Mouse (Mus musculus) midbrain, embryonic 10.5 days (tissue): ENCODE data around the gene Osbpl10. TPM values are rescaled to one million over a fixed set of nuclear protein-coding genes. Genes with fewer than 3 reads are reported as not detected.

Experiments used
- DNase-seq: peaks from one replicate; pipeline ENCODE4 v3.0.0-alpha.2; 2017; ENCODE audit warnings: low spot score
- H3K27ac ChIP-seq: fragments of 300-500 bp; sonication (generic); replicated peaks from 2 replicates; pipeline ENCODE4 v1.5.1; 2016; ENCODE audit warnings: mild to moderate bottlenecking
- H3K27me3 ChIP-seq: fragments of 300-500 bp; sonication (generic); 2 replicates; pipeline ENCODE4 v1.6.1; 2016; ENCODE audit warnings: low read depth, mild to moderate bottlenecking; ENCODE audit not compliant: poor library complexity, severe bottlenecking
- H3K36me3 ChIP-seq: fragments of 300-500 bp; sonication (generic); 2 replicates; pipeline ENCODE4 v1.6.1; 2016; ENCODE audit warnings: mild to moderate bottlenecking, moderate library complexity
- H3K4me1 ChIP-seq: fragments of 300-500 bp; sonication (generic); 2 replicates; pipeline ENCODE4 v1.6.1; 2016
- H3K4me3 ChIP-seq: fragments of 300-500 bp; sonication (generic); 2 replicates; pipeline ENCODE4 v1.5.1; 2016; ENCODE audit warnings: mild to moderate bottlenecking, moderate library complexity
- H3K9me3 ChIP-seq: fragments of 300-500 bp; sonication (generic); replicated peaks from 2 replicates; pipeline ENCODE4 v1.6.1; 2016; ENCODE audit warnings: mild to moderate bottlenecking
- WGBS: fragments of 180-500 bp; shearing (Covaris S2); methylation state at CpG from one replicate; pipeline ENCODE4 v1.1.7; 2016; 5-methylcytosine and 5-hydroxymethylcytosine counted together
- polyA plus RNA-seq: library from polyadenylated mRNA; unstranded; fragments of >200 nt; fragmentation: Nextera tagmentation; extraction: Ambion mirVana; gene quantifications from 2 replicates; pipeline ENCODE4 v1.2.1, GENCODE M21; 2016

Osbpl10 gene
- polyA plus RNA-seq, 1 experiment from 2014 or later: 1.5 TPM

DNA sequence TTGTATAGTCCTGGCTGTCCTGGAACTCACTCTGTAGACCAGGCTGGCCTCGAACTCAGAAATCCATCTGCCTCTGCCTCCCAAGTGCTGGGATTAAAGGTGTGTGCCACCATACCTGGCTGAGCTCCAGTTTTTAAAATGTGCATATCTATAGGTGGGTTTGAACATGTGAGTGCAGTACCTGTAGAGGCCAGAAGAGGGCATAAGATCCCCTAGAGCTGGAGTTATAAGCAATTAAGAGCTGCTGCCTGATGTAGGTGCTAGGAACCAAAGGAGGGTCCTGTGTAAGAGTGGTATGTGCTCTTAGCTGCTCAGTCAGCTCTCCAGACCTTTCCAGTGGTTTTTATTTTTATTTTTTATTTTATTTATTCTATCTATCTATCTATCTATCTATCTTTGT lies 86.5 kb downstream of the Osbpl10 start:
- 85% methylated on average over 1 of the region's 1 CpGs for WGBS
- no peak for DNase-seq
- Histone ChIP-seq H3K4me3 (no peak overlapping the region), H3K27me3 (no peaks in the 10 kb centered on the region), H3K4me1 (no peaks in the 10 kb centered on the region), H3K27ac (no peak overlapping the region), H3K9me3 (peaks cover 4% of the 10 kb centered on the region), H3K36me3 (peaks cover 13% of the 10 kb centered on the region; the same call in 1 of the 2 replicates)

DNA sequence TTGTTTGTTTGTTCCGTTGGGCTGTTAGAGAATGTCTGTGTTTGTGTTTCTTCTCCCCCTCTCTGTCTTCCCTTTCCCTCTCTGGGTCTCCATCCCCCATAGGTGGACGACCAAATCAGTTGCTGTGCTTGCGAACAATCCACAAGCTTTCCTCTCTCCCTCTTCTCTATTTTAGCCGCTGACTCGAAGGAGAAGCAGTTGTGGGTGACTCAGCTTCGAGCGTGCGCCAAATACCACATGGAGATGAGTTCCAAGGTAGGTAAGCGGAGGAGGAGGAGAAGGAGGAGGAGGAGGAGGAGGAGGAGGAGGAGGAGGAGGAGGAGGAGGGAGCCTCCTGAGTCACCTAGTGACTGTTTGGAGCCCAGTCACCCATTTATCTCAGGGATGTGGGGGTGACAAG lies 88.7 kb downstream of the Osbpl10 start:
- DNase-seq: no peak
- 83% methylated on average over 8 of the region's 9 CpGs for WGBS
- H3K4me1 ChIP-seq: no peaks in the 10 kb centered on the region
- peaks cover 4% of the 10 kb centered on the region for H3K9me3 ChIP-seq
- no peaks in the 10 kb centered on the region for H3K27me3 ChIP-seq
- no peak overlapping the region for H3K4me3 ChIP-seq
- 0 out of 2 replicates have a peak overlapping the region, but pooled peaks have one; percentile 9 for H3K27ac ChIP-seq
- H3K36me3 ChIP-seq: peaks cover 13% of the 10 kb centered on the region; the same call in 1 of the 2 replicates

DNA sequence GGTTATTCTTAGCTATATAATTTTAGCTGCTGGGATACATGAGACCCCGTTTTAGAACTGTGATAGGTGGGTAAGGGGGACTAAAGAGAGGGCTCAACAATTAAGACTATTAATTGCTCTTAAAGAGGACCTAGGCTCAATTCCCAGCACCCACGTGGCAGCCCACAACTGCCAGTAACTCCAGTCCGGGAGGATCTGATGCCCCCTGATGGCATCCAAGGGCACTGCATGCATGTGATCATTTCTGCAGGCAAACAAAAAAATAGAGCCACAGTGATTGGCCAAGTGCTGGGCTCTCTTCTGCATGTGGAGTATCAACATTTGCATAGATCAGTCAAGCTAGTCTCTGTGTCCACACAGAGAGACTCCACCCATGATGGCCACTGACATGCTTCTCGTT lies 96.8 kb downstream of the Osbpl10 start:
- 89% methylated on average over 4 of the region's 4 CpGs for WGBS
- no peaks in the 10 kb centered on the region for H3K27me3 ChIP-seq
- no peak overlapping the region for H3K27ac ChIP-seq
- no peaks in the 10 kb centered on the region for H3K4me1 ChIP-seq
- H3K36me3 ChIP-seq: no peaks in the 10 kb centered on the region; the same call in 1 of the 2 replicates
- DNase-seq: no peak
- H3K4me3 ChIP-seq: no peak overlapping the region
- H3K9me3 ChIP-seq: peaks cover 12% of the 10 kb centered on the region

DNA sequence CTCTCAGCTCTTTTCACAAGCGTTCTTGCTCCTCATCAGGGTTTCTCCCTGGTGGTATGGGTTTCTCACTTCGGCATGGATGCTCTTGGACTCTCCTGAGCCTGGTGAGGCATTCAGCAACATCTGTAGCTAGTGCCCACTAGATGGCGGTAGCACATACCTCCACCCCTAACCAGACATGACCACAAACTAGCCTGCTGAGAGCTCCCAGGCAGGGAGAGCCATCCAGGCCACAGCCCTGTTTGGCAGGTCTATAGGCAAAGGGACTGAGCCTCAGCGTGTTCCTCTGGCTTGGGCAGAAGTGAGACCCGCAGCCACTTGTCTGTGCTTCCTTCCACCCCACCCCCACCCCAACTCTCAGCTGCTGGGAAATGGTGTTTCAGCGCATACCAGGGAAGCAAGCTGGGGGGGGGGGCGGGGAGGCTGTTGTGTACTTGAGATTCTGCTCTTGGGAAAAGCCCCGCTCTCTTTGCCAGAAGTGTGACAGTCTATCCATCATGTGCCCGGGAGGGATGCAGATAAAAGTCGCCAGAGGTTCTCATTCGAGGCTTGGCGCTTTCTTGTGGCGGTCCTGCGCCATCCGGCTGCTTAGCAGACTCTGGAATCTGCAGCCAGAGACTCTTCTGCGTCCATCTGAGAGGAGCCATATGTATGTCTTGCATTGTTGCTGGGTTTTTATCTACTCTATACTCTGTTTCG lies 110.1 kb downstream of the Osbpl10 start:
- Histone ChIP-seq H3K4me1 (peaks cover 7% of the 10 kb centered on the region), H3K9me3 (peaks cover 12% of the 10 kb centered on the region; the same call in 1 of the 2 replicates), H3K36me3 (peaks cover 3% of the 10 kb centered on the region; the same call in 1 of the 2 replicates), H3K27ac (no peak overlapping the region; the same call in 1 of the 2 replicates), H3K4me3 (no peak overlapping the region), H3K27me3 (no peaks in the 10 kb centered on the region)
- 57% methylated on average over 17 of the region's 17 CpGs for WGBS
- peak; percentile 75 for DNase-seq

DNA sequence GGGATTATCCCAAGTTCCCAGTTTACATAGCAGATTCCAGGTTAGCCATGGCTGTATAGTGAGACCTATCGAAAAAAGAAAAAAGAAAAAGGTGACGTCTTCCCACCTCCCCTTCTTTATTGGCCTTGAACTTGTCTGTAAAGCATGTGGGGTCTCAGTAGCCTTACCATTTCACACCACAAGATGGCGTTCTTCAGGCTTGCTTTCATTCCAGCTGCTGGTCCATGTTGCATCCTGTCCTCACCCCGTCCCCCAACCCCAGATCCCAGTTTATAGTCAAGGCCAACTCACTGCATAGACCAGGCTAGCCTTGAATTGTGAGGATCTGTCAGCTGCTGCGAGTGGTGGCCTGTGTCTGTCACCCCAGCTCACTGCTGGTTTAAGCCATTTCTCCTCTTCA lies 111.3 kb downstream of the Osbpl10 start:
- Histone ChIP-seq H3K27ac (no peak overlapping the region), H3K4me1 (peaks cover 7% of the 10 kb centered on the region), H3K27me3 (no peaks in the 10 kb centered on the region), H3K9me3 (peaks cover 12% of the 10 kb centered on the region; the same call in 1 of the 2 replicates), H3K36me3 (peaks cover 3% of the 10 kb centered on the region; the same call in 1 of the 2 replicates), H3K4me3 (no peak overlapping the region)
- WGBS: 80% methylated on average over 5 of the region's 5 CpGs
- no peak for DNase-seq

DNA sequence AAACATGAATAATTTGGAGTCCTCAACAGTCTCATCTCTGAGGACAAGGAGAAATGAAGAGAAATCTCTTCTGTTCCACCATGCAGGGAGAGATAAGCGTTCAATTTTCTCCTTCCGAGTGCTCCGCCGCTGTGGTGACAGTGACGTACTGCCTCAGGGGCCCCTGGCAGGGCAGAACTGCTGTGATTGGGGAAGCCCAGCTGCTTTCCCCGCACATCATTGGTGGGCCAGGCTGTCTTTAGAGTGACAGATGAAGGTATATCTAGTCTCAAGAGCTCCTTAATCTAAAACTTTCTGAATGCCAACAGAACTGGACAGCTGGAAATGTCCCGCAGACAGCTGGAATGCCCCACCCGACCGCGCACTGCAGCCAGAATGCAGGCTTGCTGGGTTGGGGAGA lies 118.1 kb downstream of the Osbpl10 start:
- H3K27ac ChIP-seq: no peak overlapping the region
- no peak overlapping the region for H3K4me3 ChIP-seq
- no peaks in the 10 kb centered on the region for H3K4me1 ChIP-seq
- DNase-seq: no peak
- H3K27me3 ChIP-seq: no peaks in the 10 kb centered on the region
- peaks cover 6% of the 10 kb centered on the region; the same call in 1 of the 2 replicates for H3K9me3 ChIP-seq
- WGBS: 93% methylated on average over 10 of the region's 10 CpGs
- H3K36me3 ChIP-seq: no peaks in the 10 kb centered on the region

DNA sequence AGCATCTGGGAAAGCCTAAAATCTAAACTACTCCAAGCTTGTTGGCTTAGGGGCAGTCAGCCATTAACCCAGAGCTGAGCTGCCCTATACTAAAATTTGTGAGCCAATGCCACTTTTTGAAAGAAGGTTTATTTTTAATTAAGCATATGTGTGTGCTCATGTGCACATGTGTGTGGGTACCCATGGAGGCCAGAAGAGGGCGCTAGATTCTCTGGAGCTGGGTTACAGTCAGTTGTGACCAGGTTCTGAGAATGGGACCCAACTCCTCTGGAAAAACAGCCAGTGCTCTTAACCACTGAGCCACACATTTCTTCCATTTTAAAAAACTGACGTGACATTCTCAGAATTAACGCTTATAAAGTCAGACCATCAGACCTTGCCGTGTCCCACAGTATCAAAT lies 119.0 kb downstream of the Osbpl10 start:
- H3K36me3 ChIP-seq: no peaks in the 10 kb centered on the region
- no peaks in the 10 kb centered on the region for H3K27me3 ChIP-seq
- DNase-seq: no peak
- H3K4me3 ChIP-seq: no peak overlapping the region
- no peaks in the 10 kb centered on the region for H3K4me1 ChIP-seq
- no peak overlapping the region for H3K27ac ChIP-seq
- WGBS: 80% methylated on average over 4 of the region's 4 CpGs
- peaks cover 6% of the 10 kb centered on the region; the same call in 1 of the 2 replicates for H3K9me3 ChIP-seq

DNA sequence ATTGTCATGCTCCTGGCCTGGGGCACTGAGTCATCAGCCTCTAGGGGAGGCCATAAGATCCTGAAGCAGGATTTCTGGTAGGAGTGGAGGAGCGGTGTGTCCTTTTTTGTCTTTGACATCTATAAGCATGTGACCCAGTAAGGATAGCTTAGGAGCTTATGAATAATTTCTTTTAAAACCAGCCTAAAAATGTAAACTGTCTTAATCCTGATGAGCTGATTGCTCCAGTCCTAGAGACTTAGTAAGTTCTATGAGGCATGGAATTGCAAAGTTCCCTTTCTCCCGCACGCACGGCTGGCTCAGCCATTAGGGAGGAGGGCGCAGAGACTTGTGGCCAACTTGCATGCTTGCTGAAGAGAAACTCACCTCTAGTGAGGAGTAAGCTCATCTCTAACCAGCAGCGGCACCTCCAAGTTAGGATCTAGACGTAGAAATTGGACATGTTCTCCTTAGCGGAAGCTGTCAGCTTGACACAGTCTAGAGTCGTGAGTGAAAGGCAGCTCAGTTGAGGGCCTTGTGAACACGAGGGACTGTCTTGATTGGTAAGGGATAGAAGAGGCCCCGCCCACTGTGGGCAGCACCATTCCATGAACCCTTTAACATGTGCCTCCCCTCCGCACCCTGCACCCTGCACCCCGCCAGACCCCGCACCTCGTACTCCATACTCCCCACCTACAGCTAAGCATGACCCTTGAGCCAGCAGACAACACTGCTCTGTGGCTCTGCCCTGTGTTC lies 122.0 kb downstream of the Osbpl10 start:
- Histone ChIP-seq H3K27me3 (no peaks in the 10 kb centered on the region), H3K27ac (no peak overlapping the region), H3K36me3 (no peaks in the 10 kb centered on the region), H3K9me3 (no peaks in the 10 kb centered on the region), H3K4me1 (0 out of 2 replicates have a peak, but pooled peaks cover 3% of the 10 kb centered on the region), H3K4me3 (no peak overlapping the region)
- 87% methylated on average over 15 of the region's 15 CpGs for WGBS
- DNase-seq: no peak

DNA sequence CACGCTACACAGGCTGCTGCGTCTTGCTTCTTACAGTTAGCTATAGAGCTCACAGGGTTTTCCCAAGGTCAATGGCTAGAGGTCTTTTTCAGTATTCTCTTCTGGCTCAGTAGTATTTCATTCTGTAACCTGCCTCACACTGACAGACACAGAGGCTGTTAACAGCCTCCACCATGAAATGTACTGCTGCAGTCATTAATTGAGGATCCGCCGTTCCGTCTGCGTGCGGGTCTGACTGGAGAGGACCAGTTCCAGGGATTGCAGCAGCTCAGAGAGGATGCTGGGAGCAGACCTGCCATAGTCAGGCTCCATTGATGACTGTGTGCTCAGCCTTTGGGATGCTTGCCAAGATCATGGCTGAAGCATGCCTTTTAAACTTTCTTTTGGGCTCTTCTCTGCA lies 129.1 kb downstream of the Osbpl10 start:
- Histone ChIP-seq H3K4me1 (0 out of 2 replicates have a peak, but pooled peaks cover 3% of the 10 kb centered on the region), H3K9me3 (no peaks in the 10 kb centered on the region), H3K27ac (no peak overlapping the region), H3K27me3 (no peaks in the 10 kb centered on the region), H3K36me3 (no peaks in the 10 kb centered on the region), H3K4me3 (no peak overlapping the region)
- no peak for DNase-seq
- WGBS: 89% methylated on average over 7 of the region's 7 CpGs

DNA sequence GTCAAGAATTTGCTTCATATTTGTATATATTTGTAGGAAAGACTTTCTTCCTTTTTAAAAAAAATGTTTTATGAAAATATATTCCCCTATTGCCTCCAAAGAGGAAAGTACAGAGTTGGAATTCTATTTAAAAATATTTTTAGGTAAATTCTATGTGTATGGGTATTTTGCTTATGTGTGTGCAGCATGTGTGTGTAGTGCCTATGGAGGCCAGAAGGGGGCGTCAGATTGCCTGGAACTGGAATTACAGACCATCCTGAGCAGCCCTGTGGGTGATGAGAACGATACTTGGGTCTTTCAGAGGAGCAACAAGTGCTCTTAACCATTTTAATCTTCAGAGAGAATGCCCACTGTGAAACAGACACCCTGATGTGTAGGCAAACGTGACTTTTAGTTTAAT lies 132.3 kb downstream of the Osbpl10 start:
- Histone ChIP-seq H3K27ac (no peak overlapping the region), H3K4me3 (no peak overlapping the region), H3K36me3 (no peaks in the 10 kb centered on the region), H3K9me3 (no peaks in the 10 kb centered on the region), H3K4me1 (no peaks in the 10 kb centered on the region), H3K27me3 (no peaks in the 10 kb centered on the region)
- 62% methylated on average over 3 of the region's 3 CpGs for WGBS
- DNase-seq: no peak

DNA sequence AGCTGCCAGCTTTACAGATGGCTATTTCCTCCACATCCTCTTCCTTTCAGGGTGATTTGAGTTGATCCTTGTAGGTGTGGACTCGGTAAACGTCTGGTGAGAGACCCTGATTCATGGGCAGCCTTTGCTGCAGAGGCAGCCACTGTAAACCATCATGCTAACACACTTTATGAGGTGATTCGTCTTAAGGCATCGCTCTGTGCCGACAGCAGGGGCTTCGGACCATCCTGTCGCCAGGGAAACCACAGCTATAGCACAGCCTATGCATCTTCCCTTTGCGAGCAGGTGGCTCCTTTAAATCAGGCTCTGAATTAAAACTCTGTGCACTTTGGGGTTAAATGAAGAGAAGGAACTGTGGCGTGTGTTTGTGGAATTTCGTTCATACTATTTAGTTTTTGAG lies 138.9 kb downstream of the Osbpl10 start:
- H3K36me3 ChIP-seq: no peaks in the 10 kb centered on the region
- H3K4me1 ChIP-seq: no peaks in the 10 kb centered on the region
- no peak for DNase-seq
- no peak overlapping the region for H3K27ac ChIP-seq
- H3K9me3 ChIP-seq: no peaks in the 10 kb centered on the region
- WGBS: 84% methylated on average over 10 of the region's 10 CpGs
- H3K27me3 ChIP-seq: no peaks in the 10 kb centered on the region
- no peak overlapping the region for H3K4me3 ChIP-seq

DNA sequence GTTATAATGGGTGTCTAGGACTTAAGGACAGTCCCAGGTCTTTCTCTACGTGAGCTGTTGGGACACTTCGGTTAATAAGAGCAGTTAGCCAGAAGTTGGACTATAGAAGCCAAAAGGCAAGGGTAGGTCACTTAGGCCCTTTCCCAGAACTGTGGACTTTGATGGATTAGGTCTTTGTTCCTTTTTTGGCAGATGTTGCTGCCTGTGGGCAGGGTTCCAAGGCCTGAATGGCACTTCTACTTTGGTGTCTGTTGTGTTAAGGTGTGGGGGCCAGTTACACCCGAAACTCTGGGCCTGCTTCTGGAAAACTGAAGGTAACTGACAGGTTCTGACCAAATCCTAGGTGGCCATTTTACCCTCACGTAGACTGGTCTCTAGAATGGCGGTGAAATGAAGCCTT lies 141.9 kb downstream of the Osbpl10 start:
- Histone ChIP-seq H3K27ac (no peak overlapping the region), H3K4me1 (no peaks in the 10 kb centered on the region), H3K4me3 (no peak overlapping the region), H3K9me3 (no peaks in the 10 kb centered on the region), H3K27me3 (no peaks in the 10 kb centered on the region), H3K36me3 (no peaks in the 10 kb centered on the region)
- 90% methylated on average over 5 of the region's 5 CpGs for WGBS
- no peak for DNase-seq

DNA sequence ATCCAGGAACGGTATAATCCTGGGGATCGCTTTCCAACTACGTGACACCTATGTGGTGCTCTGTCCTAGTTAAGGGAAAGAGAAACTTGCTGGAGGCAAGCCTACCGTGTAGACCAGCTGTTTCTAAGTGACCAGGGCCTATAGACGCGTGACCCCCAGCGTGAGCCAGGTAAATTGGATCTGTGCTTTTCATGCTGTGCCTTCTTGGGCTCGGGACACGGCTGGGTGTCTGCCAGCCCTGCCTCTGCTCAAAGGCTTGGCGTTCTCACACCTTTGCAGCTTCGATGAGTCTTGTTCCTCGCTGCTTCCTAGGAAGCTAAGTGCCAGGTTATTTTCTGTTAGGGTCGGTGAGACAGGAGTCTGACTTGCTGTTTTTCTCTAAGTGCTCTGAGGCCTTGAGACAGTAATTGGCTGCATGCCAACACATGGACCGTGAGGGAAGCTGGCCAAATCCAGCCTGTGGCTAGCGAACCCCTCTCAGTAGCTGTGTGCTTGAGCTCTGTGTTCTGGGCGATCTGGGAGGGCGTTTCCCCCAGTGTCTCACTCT lies 142.4 kb downstream of the Osbpl10 start:
- Histone ChIP-seq H3K36me3 (no peaks in the 10 kb centered on the region), H3K27ac (no peak overlapping the region), H3K27me3 (no peaks in the 10 kb centered on the region), H3K4me1 (no peaks in the 10 kb centered on the region), H3K4me3 (no peak overlapping the region), H3K9me3 (no peaks in the 10 kb centered on the region)
- 84% methylated on average over 17 of the region's 17 CpGs for WGBS
- no peak for DNase-seq
